Mouse (Mus musculus): ENCODE results near the gene Slc16a7.

The Slc16a7 gene

DNA sequence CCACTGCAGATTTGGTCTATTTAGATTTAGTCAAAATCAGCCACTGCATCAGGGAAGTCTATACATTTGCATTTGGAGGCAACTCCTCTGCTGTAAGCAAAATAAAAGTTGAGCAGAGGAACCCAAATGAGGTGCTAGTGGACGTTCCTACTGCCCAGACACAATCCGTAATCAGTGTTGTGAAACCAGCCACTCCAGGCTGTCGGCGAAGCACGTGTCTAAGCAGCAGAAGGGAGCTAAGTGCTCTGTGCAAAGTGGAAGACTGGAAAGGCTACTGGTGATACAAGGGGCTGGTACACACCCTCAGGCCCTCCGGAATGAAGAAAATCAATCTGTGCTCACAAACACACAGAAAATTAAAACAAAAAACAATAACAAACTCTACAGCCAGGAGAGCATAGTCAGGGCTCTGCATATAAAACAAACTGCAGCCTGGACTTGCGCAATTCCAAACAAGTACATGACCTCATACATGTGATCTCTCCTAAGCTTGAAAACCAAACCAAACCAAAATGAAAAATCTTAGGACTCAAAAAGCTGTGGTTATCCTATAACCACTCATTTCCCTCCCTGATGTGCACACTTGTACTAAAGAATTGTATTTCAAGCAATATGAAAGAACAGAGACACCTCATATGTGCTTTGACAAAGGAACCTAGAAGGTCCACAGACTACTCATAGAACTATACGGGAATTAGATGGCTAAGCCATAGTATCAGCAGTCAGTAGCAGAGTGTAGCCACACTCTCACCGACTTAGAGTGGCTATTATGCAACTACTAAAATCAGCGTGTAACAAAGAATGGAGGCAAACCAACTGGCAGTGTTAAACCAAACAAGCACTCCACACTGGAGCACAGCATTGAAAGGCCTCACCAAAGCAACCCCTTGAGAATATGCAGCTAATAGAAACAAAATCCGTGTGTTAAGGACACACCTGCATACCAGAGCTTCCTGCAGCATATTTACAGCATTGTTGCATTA is 67.5 kb downstream of the Slc16a7 start:
- DNase-seq, result no peak

DNA sequence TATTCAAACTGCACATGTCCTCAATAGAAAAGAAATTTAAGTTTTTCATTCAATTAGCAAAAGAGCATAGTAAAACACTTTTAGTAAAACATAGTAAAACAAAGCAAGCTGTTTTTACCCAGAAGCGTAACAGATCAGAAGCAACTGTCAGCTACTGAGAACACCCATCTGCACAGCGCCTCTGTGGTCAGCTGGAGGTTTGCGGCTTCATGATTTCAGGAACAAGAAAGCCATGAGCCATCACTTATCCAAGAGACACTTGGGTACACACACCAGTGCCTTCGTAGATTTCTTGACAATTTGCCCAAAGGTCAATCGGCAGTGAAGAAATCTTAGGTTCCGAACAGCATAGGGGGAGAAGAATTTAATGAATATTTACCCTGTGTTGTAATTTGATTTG is 71.9 kb downstream of the Slc16a7 start:
- no peak for DNase-seq

DNA sequence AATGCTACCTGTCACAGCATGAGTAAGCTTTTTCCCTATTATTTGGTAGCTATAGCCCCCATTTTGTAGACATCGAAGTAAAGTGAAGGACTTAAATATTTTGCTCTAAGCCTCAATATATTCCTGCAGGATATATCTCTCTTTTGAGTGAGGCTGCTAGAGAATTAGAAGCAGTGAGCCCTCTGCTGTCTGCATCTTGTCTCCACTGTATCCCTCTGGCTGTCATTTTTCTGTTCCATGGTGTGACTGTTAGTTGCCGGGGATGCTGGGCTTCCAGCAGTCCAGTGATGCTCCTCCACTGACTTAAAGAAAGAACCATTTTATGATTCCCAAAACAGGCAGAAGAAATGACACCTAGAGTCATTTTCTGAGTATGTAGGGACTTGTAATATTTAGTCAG is 78.4 kb downstream of the Slc16a7 start:
- DNase-seq, result no peak

DNA sequence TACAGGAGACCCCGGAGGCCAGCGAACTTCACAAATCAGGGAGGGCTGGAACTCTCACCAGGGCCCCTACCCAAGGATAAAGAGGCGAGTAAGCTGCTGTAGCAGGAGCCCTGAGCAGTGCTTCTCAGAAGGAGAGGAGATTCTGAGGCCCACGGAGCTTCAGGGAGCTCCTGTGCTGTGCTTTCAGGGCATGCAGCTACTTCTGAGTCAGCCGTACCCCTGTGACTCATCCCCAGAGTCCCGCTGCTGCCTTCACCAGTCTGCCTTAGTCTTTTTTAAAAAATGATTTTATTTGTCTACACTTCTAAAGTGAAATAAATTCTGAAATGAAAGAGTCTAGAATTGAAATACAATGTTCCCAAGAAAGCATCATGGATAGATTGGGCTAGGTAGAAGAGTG is 91.2 kb downstream of the Slc16a7 start:
- no peak for DNase-seq

DNA sequence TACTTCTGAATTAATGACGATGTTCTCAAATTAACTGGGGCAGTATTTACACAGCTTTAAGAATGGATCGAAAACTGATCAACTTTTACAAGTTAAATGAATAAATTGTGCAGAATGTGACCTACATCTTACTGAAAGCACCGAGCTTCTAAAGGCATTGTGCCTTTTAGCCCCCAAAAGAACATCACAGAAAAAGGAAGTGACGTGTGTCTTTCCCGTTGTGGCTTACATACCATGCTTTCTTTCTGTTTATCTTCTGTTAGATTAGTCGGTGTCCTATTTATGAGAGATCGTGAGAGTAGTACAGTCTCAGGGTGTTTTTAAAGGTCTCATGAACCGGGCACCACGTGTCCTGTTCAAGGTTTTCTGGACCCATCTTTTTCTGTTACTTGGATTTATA is 98.9 kb downstream of the Slc16a7 start:
- DNase-seq, result no peak

DNA sequence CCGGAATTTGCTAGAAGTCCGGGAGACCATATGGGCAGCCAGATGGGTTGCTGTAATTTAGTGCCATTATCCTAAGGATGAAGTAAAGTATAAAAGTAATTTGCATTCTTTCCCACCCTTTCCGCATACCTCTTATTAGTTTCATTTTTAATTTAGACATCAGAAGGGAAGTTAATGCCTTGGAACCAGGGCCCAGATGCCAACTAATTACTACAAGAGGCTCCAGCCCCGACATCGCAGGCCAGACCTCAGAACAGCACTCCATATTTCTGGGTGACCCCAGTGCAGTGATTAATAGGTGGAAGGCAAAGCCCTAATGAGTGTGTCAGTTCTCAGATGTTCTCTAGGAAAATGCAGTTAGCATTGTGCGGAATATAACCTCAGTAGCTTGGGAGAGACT is 100.7 kb downstream of the Slc16a7 start:
- peak; percentile 7 for DNase-seq

DNA sequence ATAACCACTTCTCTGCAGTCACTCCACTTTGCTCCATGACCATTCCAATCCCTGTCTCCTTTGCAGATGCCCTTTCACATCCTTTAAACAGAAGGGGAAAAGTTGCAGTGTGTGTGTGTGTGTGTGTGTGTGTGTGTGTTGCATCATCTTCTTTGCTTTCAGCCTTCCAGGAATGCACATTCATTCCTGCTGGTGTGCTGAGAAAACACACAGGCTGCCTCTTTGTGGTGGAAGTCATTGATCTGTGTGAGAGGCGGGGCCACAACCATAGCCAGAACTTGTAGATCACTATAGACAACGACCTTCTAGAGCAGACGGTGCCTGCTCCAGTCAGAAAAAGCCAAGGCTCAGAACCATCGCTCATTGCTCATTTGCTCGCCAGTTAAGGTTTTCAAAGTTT is 103.9 kb downstream of the Slc16a7 start:
- no peak for DNase-seq

DNA sequence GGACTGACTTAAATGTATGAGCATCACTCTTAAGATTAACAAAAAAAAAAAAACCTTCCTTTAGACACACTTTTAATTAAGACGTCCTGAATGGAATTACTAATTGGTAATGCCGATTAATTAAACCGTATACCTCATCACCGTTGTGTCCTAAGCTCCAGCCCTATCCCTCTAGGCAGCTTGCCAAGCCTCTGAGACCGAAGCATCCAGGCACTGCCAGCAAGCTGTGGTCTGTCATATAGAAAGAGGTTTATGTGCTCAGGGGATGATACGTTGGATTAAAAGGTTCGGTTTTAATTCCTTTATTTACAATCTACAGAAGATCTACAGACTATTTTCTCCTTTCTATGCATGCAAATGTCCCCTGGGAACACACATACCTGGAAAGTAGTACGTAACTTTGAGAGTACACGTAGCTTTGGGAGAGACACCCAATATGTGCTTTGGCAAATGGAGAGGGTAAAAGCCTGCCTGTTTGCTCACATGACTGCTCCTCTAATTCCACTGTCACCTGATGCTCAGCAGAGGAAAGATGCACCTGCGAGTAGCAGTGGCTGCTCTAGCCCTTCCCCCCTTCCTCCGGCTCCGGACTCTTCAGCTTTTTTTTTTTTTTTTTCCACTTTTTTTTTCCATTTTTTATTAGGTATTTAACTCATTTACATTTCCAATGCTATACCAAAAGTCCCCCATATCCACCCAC is 114.0 kb downstream of the Slc16a7 start:
- peak; percentile 11 for DNase-seq

DNA sequence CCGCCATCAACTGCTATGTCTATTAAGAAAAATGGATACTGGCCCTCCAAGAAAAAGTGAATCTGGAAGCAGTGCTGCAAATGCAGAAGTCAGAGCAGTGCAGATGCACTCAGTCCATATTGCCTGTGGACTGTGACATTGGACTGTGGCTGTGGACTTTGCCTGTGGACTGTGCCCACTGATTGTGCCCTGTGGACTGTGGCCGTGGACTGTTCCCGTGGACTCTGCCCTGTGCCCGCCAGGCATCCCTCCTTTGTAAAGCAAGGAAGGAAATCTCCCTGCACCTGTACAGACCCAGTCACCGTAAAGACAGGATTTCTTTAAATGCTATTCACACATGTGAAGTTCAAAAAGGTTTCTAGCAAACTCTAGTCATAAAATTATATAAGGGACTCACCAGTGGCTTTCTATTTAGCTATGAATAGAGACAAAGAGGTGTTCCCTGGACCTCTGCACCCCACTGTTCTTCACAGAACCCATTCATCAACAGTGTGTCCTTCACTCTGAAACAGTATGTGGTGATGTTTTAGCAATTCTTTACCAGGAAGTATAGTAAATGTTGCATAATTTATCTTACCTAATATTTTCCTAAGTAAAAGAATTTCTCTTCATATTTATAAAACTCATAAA is 114.6 kb downstream of the Slc16a7 start:
- DNase-seq, result no peak

DNA sequence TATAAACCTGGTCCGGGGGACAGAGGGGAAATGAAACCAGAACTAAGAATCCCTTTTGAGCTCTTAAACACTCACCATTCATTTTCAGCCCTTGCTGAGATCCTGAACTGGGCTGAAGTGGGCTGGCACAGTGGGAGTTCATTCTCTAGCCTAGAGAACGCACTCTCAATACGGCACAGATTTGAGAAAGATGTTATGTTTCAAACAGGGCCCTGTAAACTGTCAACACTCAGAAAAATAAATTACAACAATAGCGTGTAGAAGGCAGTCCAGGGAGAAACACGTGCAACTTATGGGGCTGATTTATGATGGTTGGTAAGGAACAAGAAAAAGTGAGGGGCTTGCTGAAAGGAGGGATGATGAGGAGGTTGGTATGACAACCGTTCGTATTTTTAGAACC is 115.5 kb downstream of the Slc16a7 start:
- DNase-seq, result no peak

DNA sequence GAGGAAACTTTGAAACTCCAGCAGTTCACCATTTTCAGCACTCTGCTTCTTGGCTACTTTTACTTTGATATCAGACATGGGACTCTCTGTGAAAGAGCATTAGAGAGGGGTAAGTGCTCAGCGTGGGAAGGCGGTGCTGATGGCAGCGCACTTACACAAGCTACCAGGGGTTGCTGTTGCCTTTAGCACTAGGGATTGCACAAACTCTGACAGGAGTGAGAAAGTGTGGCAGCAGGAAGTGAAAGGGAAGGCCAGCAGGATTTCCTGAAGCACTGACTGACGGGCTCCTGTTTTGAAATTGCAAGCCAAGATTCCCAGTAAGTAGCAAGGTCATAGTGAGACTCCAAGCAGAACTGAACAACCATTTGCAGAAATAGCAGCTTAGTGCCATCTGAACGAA is 117.8 kb downstream of the Slc16a7 start:
- no peak for DNase-seq

DNA sequence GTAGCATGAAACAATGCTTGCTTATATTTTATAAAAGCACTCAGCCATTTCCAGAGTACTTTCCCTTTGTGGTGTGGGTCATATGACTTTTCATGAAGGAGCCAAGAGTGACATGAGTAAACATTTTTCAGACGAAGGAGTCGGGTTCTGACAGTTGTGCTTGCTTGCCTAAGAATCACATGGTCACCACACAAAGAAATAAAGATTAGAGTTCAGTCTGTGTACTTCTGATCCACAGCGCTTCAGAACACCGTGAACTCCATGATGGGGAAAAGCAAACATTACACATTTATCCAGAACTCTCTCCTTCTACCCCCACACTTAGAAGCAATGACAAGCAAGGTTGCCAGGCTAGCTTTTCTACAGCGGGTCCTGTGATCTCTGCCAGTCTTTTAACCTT is 119.0 kb downstream of the Slc16a7 start:
- DNase-seq, result no peak

DNA sequence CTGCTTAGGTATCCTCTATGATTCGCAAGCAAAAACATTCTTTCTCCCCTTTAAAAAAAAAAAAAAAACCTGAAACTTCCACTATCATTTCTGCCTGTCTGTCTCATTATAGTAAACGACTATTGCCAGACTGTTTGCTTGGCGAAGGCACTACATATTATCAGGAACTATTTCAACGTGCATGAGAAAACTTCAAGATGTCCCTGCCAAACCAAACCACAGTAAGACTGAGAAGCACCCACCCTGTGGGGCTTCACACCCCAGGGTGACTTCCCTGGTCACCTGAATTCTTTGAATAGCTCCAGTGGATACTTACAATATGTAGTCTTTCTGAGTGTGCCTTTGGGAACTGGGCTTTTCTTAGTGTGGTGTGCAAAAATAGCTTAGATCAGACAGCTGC is 122.9 kb downstream of the Slc16a7 start:
- no peak for DNase-seq

DNA sequence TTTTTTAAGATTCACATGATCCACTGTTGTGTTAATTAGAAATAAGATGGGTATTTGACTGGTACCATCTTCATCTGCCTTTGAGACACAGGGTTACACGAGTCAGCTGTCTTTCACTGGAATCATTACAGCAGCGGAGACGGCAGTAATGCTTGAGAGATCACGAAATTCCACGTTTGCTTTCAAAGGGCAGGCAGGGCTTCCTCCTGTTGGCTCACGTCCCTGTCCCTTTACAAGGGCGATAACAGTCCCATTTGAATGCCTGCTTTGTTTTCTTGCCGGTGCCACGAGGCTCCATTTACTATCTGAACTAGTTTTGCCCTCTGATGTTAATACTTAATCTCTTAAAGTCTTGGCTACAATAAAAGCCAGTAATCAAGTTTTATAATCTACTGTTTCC is 123.4 kb downstream of the Slc16a7 start:
- DNase-seq, result no peak

DNA sequence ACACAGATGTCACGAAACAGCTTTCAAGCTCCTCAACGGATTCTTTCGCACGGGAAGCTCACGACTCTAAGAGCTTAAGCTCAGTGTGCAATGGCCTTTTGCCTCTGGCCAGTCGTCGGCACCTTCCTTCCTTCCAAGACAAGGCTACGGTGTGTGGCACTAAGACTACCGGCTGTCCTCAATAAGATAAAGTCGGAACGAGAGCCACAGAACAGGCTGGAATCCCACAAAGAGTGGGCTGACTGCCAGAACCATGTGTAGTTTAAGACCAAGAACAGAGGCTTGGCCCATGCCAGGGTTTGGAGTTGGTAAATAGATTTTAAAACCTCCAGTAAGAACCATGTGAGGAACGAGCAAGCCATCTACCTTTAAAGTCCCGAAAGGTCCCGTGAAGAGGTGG is 123.8 kb downstream of the Slc16a7 start:
- peak; percentile 63 for DNase-seq

DNA sequence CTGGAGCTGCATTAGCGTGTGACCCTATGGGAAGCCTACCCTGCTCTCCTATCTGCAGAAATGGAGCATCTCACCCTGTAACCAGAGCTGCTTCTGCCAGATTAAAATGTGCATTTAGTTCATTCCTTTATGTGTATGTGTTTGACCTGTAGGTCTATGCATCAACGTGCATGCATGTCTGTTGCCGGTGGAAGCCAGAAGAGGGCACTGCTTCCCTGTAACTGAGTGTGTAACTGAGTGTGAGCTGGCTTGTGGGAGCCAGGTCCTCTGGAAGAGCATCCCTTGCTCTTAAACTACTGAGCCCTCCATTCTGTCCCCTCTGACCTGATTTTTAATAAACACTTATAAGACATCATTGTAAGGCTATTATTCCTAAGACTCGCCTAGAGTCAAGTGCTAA is 124.3 kb downstream of the Slc16a7 start:
- peak; percentile 68 for DNase-seq

DNA sequence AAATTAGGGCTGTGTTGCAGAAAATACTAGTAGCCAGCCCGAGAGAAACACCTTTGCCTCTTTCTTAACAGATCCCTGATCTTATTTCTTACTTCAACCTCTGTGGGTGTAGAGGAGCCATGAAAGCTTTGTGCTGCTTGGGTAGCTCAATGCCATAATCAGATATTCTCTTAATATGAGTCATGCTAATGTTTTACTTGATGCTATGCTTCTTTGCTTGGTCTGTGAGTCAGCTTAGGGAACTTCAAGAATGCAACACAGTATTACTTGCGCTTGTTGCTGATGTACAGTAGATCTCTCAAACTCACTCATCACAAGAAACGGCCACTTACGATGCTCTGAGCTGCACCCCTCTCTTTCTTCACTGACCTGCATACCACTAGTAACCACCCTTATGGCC is 133.4 kb downstream of the Slc16a7 start:
- no peak for DNase-seq

DNA sequence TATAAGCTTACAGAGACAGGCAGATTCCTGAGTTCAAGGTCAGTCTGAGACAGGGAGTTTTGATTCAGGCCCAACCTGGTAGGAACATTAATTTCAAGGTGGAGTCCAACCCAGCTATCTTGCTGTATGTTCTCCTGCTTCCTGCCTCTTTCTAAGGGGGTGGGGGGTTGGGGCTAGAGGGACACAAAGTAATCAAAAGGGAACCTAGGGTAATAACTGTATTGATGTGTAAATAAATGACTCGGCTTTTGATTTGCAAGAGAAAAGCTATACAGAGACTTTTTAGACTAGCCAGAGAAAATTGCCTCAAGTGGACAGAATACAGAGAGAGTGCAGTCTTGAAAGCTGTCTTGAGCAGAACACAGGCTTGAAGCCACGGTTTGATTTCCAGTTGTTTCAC is 174.7 kb downstream of the Slc16a7 start:
- DNase-seq, result no peak

DNA sequence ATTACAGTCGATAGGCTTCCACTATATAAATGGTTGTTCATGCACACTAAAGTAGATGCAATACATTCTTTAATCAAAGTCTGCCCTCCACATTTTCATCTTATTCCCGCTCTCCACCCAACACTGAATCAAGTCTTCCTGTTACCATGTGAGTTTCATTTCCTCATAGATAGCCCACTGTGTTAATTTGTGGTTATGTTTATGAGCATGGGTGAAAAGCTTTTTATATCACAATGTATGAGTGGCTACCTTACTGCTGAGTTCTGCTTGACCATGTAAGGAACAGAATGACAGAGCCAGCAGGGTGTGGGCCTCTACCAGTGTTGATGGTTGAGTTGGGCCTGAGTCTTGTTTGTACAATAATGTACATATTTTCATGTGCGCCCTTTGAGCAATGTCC is 175.5 kb downstream of the Slc16a7 start:
- no peak for DNase-seq

DNA sequence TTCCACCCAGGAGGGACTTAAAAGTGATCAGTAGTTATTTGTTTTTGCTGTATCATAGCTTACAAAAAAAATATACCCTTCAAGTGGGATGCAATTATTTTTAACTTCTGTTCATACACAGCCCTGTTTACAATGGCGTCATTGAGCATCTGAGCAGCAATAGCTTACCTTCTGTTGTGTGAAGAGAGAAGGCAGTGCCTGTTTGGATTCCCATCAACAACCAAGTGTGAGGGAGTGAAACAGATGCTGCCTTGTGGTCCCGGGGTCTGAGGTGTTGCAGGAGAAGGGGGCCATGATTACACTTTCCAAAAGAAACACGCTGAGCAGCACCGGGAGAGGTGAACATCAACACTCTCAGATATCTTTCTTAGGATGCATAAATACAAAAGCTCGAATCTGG is 201.7 kb downstream of the Slc16a7 start:
- DNase-seq, result no peak

DNA sequence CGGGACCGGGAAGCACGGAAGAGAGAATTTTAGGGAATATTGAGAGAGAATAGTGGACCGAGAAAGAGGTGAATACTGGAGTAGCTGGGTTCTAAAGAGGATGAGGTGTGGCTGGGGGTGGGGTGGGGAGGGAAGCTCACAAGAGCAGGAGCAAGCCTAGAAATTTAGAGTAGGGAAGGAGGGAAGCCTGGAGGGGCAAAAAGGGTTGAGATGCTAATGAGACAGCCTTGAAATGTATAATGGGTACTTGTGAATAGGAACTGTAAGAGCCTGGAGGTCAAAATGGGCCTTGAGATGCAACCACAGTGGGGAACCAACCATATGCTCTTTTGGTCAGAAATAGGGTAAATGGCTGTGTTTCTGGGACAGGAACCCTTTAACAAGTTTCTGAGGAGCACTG is 203.9 kb downstream of the Slc16a7 start:
- no peak for DNase-seq

DNA sequence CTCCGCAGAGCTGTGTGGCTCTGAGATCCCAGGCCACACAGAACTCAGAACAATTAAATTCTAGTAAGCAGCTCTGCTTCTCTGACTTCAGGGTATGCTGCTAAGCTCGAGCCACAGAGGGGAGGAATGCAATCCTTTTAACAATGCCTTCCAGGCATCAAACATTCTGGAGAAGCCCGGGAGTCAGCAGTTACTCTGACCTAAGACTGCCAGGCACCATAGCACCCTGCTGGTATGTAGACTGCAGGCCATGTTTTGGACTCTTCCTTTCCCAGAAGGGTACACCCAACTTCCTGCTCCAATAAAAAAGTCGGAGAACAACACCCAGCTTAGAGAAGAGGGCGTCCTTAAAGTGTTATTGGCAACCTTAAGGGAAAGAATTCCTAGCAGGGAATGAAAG is 205.1 kb downstream of the Slc16a7 start:
- no peak for DNase-seq

DNA sequence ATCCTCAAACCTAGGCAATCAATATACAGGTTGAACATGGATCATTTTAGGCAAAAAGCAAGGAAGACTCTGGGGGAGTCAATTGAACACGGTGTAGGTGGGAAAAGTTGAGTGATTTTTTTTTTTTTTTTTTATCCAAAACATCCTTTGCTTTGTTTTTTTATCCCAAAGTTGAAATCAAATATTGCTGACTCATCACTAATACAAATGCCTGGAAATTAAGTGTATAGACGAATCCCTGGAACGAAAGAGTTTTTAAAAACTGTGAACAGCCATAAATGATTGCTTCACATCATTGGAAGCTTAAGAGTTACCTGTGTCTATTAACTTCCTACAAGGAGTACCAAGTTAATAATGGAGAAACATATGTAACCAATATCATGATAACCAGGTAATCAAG is 206.7 kb downstream of the Slc16a7 start:
- no peak for DNase-seq

DNA sequence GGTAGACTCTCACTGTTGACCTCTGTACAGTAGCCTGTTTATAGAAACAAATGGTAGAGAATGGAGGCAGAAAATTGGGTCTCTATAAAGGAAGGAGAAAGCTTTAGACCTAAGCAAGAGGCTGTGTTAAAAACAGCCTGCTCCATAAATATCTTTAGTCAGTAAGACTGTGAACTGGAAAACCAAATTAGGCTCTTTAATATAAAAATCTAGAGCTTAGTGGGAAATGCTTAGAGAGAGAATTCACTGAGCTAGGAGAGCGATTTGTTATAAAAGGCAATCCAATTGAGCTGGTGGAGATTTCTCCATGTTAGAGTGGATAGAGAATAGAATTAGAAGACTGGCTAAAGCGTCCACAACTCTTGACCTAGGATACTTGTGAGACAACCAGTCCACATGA is 211.5 kb downstream of the Slc16a7 start:
- DNase-seq, result no peak

Data from cerebellum, adult 9-10 months (tissue).